Mouse (Mus musculus): ENCODE data around the gene Olfr641. TPM values are rescaled to one million over a fixed set of nuclear protein-coding genes. Genes with fewer than 3 reads are reported as not detected.

Olfr641 gene
- polyA plus RNA-seq, 1 experiment from 2014 or later = not detected

- Histone ChIP-seq H3K4me1 (ENCODE audit: control insufficient read depth, insufficient read depth, low read length) (no peaks in the 10 kb centered on the region), H3K4me2 (ENCODE audit: low read depth, low read length) (no peak overlapping the region), H3K27me3 (ENCODE audit: control insufficient read depth, insufficient read depth, low read length) (no peaks in the 10 kb centered on the region), H3K27ac (ENCODE audit: low read depth, low read length) (no peak overlapping the region), H3K4me3 (ENCODE audit: low read depth, low read length) (no peak overlapping the region), H3K36me3 (ENCODE audit: control insufficient read depth, insufficient read depth, low read length) (no peaks in the 10 kb centered on the region), H3K9me3 (ENCODE audit: control insufficient read depth, low read length) (no peaks in the 10 kb centered on the region), H3K9ac (replicated peaks; ENCODE audit: low read depth, low read length) (no peak overlapping the region)
- 92% methylated on average over 1 of the region's 1 CpGs for WGBS
- ATAC-seq (ENCODE audit: low read depth) = no peak
Observed at GRCm38 (mm10) chr7:104059215-104059614, 24.0 kb downstream of the Olfr641 start.

- Histone ChIP-seq H3K4me3 (ENCODE audit: low read depth, low read length) (no peak within 1 kb of the TSS), H3K36me3 (ENCODE audit: control insufficient read depth, insufficient read depth, low read length) (no peaks in the 10 kb centered on the region), H3K4me2 (ENCODE audit: low read depth, low read length) (no peak within 1 kb of the TSS), H3K27ac (ENCODE audit: low read depth, low read length) (no peak within 1 kb of the TSS), H3K9me3 (ENCODE audit: control insufficient read depth, low read length) (no peaks in the 10 kb centered on the region), H3K9ac (replicated peaks; ENCODE audit: low read depth, low read length) (no peak within 1 kb of the TSS), H3K27me3 (ENCODE audit: control insufficient read depth, insufficient read depth, low read length) (no peaks in the 10 kb centered on the region), H3K4me1 (ENCODE audit: control insufficient read depth, insufficient read depth, low read length) (no peaks in the 10 kb centered on the region)
- 53% methylated on average over 2 of the region's 2 CpGs for WGBS
- no peak for ATAC-seq (ENCODE audit: low read depth)
Observed at GRCm38 (mm10) chr7:104061345-104061744, 26.1 kb downstream of the Olfr641 start, which contains the start of gene 4930516K23Rik. Gene 4930516K23Rik (minus strand): TSS chr7:104061445.

- Histone ChIP-seq H3K36me3 (ENCODE audit: control insufficient read depth, insufficient read depth, low read length) (no peaks in the 10 kb centered on the region), H3K9me3 (ENCODE audit: control insufficient read depth, low read length) (no peaks in the 10 kb centered on the region), H3K4me3 (ENCODE audit: low read depth, low read length) (no peak within 1 kb of the TSS), H3K27me3 (ENCODE audit: control insufficient read depth, insufficient read depth, low read length) (no peaks in the 10 kb centered on the region), H3K4me2 (ENCODE audit: low read depth, low read length) (no peak within 1 kb of the TSS), H3K4me1 (ENCODE audit: control insufficient read depth, insufficient read depth, low read length) (no peaks in the 10 kb centered on the region), H3K9ac (replicated peaks; ENCODE audit: low read depth, low read length) (no peak within 1 kb of the TSS), H3K27ac (ENCODE audit: low read depth, low read length) (no peak within 1 kb of the TSS)
- no peak for ATAC-seq (ENCODE audit: low read depth)
- 78% methylated on average over 2 of the region's 2 CpGs for WGBS
Observed at GRCm38 (mm10) chr7:104071769-104072168, 36.5 kb downstream of the Olfr641 start, which contains the start of gene Olfr644. Gene Olfr644 (minus strand): TSS chr7:104071869.

GRCm38 (mm10) chr7:104085365-104085764 is 50.1 kb downstream of the Olfr641 start, which contains the start of gene Olfr645:
Gene Olfr645 (minus strand): TSS chr7:104085465.
- no peak within 1 kb of the TSS for H3K9ac ChIP-seq (replicated peaks; ENCODE audit: low read depth, low read length)
- WGBS = 86% methylated on average over 1 of the region's 1 CpGs
- no peak for ATAC-seq (ENCODE audit: low read depth)

More at GRCm38 (mm10) chr7:104085365-104085764, 50.1 kb downstream of the Olfr641 start, which contains the start of gene Olfr645:
- H3K4me3 ChIP-seq (ENCODE audit: low read depth, low read length) = no peak within 1 kb of the TSS
- H3K9me3 ChIP-seq (ENCODE audit: control insufficient read depth, low read length) = no peaks in the 10 kb centered on the region
- H3K4me1 ChIP-seq (ENCODE audit: control insufficient read depth, insufficient read depth, low read length) = no peaks in the 10 kb centered on the region
- no peaks in the 10 kb centered on the region for H3K27me3 ChIP-seq (ENCODE audit: control insufficient read depth, insufficient read depth, low read length)
- H3K36me3 ChIP-seq (ENCODE audit: control insufficient read depth, insufficient read depth, low read length) = no peaks in the 10 kb centered on the region
- H3K4me2 ChIP-seq (ENCODE audit: low read depth, low read length) = no peak within 1 kb of the TSS
- no peak within 1 kb of the TSS for H3K27ac ChIP-seq (ENCODE audit: low read depth, low read length)

Other genes with a start within 250 kb of the Olfr641 start
- not detected in 2 replicates for gene Olfr67, start 243.6 kb upstream of the Olfr641 start, polyA plus RNA-seq (2014; fragmentation: Nextera tagmentation; extraction: Ambion mirVana)
- 1,217 and 1,461 TPM in 2 replicates for gene Hbb-bt, start 221.4 kb upstream of the Olfr641 start, polyA plus RNA-seq (2014; fragmentation: Nextera tagmentation; extraction: Ambion mirVana)
- gene Hbb-bs, start 207.3 kb upstream of the Olfr641 start, polyA plus RNA-seq (2014; fragmentation: Nextera tagmentation; extraction: Ambion mirVana) = 2,922 and 4,105 TPM in 2 replicates
- not detected in 2 replicates for gene Hbb-bh2, start 194.9 kb upstream of the Olfr641 start, polyA plus RNA-seq (2014; fragmentation: Nextera tagmentation; extraction: Ambion mirVana)
- gene Hbb-bh1, start 192.3 kb upstream of the Olfr641 start, polyA plus RNA-seq (2014; fragmentation: Nextera tagmentation; extraction: Ambion mirVana) = 1.5 and 5.1 TPM in 2 replicates
- 261 and 1,449 TPM in 2 replicates for gene Hbb-y, start 182.2 kb upstream of the Olfr641 start, polyA plus RNA-seq (2014; fragmentation: Nextera tagmentation; extraction: Ambion mirVana)
- gene Olfr66, start 149.2 kb upstream of the Olfr641 start, polyA plus RNA-seq (2014; fragmentation: Nextera tagmentation; extraction: Ambion mirVana) = not detected in 2 replicates
- gene Olfr64, start 141.0 kb upstream of the Olfr641 start, polyA plus RNA-seq (2014; fragmentation: Nextera tagmentation; extraction: Ambion mirVana) = not detected in 2 replicates
- not detected in 2 replicates for gene Olfr65, start 132.0 kb upstream of the Olfr641 start, polyA plus RNA-seq (2014; fragmentation: Nextera tagmentation; extraction: Ambion mirVana)
- not detected in 2 replicates for gene Olfr631, start 106.6 kb upstream of the Olfr641 start, polyA plus RNA-seq (2014; fragmentation: Nextera tagmentation; extraction: Ambion mirVana)
- gene Olfr632, start 101.1 kb upstream of the Olfr641 start, polyA plus RNA-seq (2014; fragmentation: Nextera tagmentation; extraction: Ambion mirVana) = not detected in 2 replicates
- not detected in 2 replicates for gene Olfr633, start 91.0 kb upstream of the Olfr641 start, polyA plus RNA-seq (2014; fragmentation: Nextera tagmentation; extraction: Ambion mirVana)
- 0.03 TPM in 1 of 2 replicates, not detected in the other for gene Olfr635, start 64.3 kb upstream of the Olfr641 start, polyA plus RNA-seq (2014; fragmentation: Nextera tagmentation; extraction: Ambion mirVana)
- gene Olfr638, start 36.7 kb upstream of the Olfr641 start, polyA plus RNA-seq (2014; fragmentation: Nextera tagmentation; extraction: Ambion mirVana) = not detected in 2 replicates
- 0.04 TPM in 1 of 2 replicates, not detected in the other for gene Olfr639, start 18.1 kb upstream of the Olfr641 start, polyA plus RNA-seq (2014; fragmentation: Nextera tagmentation; extraction: Ambion mirVana)
- not detected in 2 replicates for gene Olfr640, start 9.9 kb upstream of the Olfr641 start, polyA plus RNA-seq (2014; fragmentation: Nextera tagmentation; extraction: Ambion mirVana)
- gene Olfr642, start 17.2 kb downstream of the Olfr641 start, polyA plus RNA-seq (2014; fragmentation: Nextera tagmentation; extraction: Ambion mirVana) = not detected in 2 replicates
- gene 4930516K23Rik, start 26.0 kb downstream of the Olfr641 start, polyA plus RNA-seq (2014; fragmentation: Nextera tagmentation; extraction: Ambion mirVana) = not detected in 2 replicates
- gene Olfr644, start 36.4 kb downstream of the Olfr641 start, polyA plus RNA-seq (2014; fragmentation: Nextera tagmentation; extraction: Ambion mirVana) = not detected in 2 replicates
- gene Olfr645, start 50.0 kb downstream of the Olfr641 start, polyA plus RNA-seq (2014; fragmentation: Nextera tagmentation; extraction: Ambion mirVana) = not detected in 2 replicates
- not detected in 2 replicates for gene Olfr646, start 69.4 kb downstream of the Olfr641 start, polyA plus RNA-seq (2014; fragmentation: Nextera tagmentation; extraction: Ambion mirVana)
- gene Ubqln5, start 94.4 kb downstream of the Olfr641 start, polyA plus RNA-seq (2014; fragmentation: Nextera tagmentation; extraction: Ambion mirVana) = not detected in 2 replicates
- not detected in 2 replicates for gene Olfr643, start 102.0 kb downstream of the Olfr641 start, polyA plus RNA-seq (2014; fragmentation: Nextera tagmentation; extraction: Ambion mirVana)
- gene Ubqln3, start 107.8 kb downstream of the Olfr641 start, polyA plus RNA-seq (2014; fragmentation: Nextera tagmentation; extraction: Ambion mirVana) = not detected in 2 replicates
- gene Ubqlnl, start 115.1 kb downstream of the Olfr641 start, polyA plus RNA-seq (2014; fragmentation: Nextera tagmentation; extraction: Ambion mirVana) = not detected in 2 replicates
- gene Olfm5, start 129.4 kb downstream of the Olfr641 start, polyA plus RNA-seq (2014; fragmentation: Nextera tagmentation; extraction: Ambion mirVana) = not detected in 2 replicates
- 0.37 and 0.78 TPM in 2 replicates for gene Olfr648, start 147.9 kb downstream of the Olfr641 start, polyA plus RNA-seq (2014; fragmentation: Nextera tagmentation; extraction: Ambion mirVana)
- gene Olfr649, start 160.5 kb downstream of the Olfr641 start, polyA plus RNA-seq (2014; fragmentation: Nextera tagmentation; extraction: Ambion mirVana) = not detected in 2 replicates
- gene Trim6, start 183.3 kb downstream of the Olfr641 start, polyA plus RNA-seq (2014; fragmentation: Nextera tagmentation; extraction: Ambion mirVana) = 0.31 and 0.48 TPM in 2 replicates
- gene Trim34a, start 209.0 kb downstream of the Olfr641 start, polyA plus RNA-seq (2014; fragmentation: Nextera tagmentation; extraction: Ambion mirVana) = 0.60 and 0.73 TPM in 2 replicates

Measured in neural tube, embryonic 14.5 days (tissue).